Mouse (Mus musculus) adrenal gland, adult 2 months (tissue): Measurements from ENCODE around the gene 1700008O03Rik. TPM values are rescaled to one million over a fixed set of nuclear protein-coding genes. Genes with fewer than 3 reads are reported as not detected.

ENCODE experiments used
- DNase-seq: peaks from one replicate; pipeline ENCODE4 v3.0.0; 2021
- long read RNA-seq: library from polyadenylated mRNA; stranded (forward); transcript quantifications from one replicate; pipeline ENCODE4 v2.0.0, GENCODE M21; 2021
- polyA plus RNA-seq: library from polyadenylated mRNA; depleted of rRNA; stranded (reverse); fragments of >200 nt; gene quantifications from 2 replicates; pipeline ENCODE4 v1.2.3, GENCODE M21; 2012; rRNA removed
- total RNA-seq, 2 experiments: library from RNA; stranded (reverse); gene quantifications; 2 replicates each; pipeline ENCODE4 v1.2.3; 2021

The 1700008O03Rik gene
- 1 to 10 TPM in 1 of 2 experiments, under 1 TPM in 1; 0.66 to 1.2 TPM for total RNA-seq
- 1.6 and 2.3 TPM in 2 replicates for polyA plus RNA-seq
- long read RNA-seq, partial matches to known transcripts: 0 of 1 reads
- long read RNA-seq, other reads (novel, unspliced or antisense): 1 of 1 reads

DNA sequence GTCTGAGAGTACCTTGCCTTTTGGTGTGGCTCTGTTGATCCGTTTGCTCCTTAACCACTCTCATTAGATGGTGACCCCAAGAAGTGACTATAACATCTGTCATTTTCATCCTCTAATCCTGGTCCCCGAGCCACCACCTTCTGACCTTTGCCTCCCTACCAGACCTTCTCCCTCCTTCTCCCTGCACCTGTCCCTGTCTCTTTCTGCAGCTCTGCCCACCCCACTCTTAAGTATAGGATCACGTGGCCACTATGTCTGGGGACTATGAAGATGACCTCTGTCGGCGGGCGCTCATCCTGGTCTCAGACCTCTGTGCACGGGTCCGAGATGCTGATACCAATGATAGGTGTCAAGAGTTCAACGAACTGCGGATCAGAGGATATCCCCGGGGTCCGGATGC is at the start of gene 1700008O03Rik:
1700008O03Rik (minus strand) TSS at position 101 of the 400 bp plus-strand sequence.
- no peak for DNase-seq

DNA sequence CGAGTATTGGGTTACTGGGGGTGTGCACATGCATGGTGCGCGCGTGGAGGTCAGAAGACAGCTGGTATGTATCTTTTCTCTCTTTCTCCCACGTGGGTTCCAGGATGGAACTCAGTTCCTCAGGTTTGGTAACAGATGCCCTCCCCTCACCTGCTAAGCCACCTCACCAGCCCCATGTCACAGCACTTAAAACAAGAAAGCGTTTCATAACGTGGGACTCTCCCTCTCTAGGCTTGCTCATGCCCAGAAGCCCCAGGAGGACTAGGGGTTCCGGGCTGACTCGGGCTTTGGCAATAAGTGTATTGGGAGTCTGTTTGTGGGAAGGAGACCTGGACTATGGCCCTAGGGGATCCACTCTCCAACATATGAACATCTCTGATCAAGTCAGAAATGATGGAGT is 48.5 kb upstream of the 1700008O03Rik start:
- no peak for DNase-seq

DNA sequence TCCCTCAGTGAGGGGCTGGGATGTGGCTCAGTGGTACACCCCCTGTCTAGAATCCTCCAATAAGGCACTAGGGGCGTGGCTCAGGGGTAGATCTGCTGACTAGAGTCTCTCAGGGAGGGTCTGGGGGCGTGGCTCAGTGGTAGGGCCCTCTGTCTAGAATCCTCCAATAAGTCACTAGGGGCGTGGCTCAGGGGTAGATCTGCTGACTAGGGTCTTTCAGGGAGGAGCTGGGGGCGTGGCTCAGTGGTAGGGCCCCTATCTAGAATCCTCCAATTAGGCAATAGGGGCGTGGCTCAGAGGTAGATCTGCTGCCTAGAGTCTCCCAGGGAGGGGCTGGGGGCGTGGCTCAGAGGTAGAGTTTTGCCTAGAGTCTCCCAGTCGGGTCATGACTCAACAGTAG is 47.8 kb upstream of the 1700008O03Rik start:
- no peak for DNase-seq

DNA sequence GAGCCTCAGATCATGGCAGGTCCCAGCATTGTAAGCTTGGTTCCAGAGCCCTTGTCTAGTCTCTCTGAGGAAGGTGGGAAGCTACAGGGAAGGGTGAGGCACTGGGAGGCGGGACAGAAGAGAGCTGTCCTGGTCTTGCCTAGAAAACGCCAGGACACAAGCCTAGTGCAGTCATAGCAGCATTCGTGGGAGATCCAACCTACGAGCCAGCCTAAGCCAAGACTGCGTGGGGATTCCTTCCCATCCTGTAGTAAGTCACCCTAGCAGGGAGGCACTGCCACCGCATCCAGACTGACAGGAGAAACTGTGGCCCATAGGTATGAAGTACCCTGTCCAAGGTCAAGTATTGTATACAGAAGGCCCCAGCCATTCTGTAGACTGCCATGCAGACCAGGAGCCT is 46.9 kb upstream of the 1700008O03Rik start:
- DNase-seq: no peak

DNA sequence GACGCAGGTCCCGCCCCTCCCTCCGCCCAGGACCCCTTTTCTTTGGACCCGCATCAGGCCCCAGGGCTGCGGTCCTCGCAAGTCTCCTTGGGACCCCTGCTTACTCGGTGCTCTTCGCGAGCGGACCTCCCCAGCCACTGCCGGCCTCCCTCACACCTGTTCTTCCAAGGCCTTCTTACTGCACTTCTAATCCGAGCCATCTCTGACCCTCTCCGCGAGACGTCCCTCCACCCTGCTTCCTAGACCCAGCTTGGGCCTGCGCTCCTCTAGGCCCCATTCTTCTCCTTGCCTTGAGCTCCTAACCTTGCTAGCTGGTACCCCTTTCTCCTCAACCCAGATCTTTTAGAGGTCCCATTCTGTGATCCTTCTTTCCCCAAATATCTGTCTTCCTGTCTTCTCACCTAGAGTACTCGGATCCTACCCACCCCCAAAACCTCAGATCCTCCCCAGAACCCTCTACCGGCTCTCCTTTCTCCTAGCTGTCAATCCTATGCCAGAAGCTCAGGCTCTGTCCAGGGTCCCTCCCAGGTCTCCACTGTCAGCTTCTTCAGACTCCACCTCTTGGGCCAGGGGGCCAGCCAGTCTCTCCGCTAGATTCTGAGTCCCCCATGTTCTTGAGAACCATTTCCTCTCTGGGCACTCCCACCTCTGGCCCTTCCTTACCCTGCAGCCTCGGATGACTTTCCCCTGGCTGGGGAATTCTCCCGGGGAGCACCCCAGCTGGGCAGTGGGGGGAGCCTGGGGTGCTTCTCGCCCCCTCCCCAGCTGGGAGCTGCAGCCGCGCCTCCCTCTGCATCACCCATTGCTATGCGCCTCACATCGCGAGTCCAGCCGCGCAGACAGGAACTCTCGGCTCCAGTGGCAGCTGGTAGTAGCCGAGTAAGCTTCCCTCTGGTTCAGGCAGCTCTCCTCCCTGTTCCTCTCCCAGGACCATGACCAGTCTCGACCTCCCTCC is 44.2 kb upstream of the 1700008O03Rik start:
- no peak for DNase-seq

DNA sequence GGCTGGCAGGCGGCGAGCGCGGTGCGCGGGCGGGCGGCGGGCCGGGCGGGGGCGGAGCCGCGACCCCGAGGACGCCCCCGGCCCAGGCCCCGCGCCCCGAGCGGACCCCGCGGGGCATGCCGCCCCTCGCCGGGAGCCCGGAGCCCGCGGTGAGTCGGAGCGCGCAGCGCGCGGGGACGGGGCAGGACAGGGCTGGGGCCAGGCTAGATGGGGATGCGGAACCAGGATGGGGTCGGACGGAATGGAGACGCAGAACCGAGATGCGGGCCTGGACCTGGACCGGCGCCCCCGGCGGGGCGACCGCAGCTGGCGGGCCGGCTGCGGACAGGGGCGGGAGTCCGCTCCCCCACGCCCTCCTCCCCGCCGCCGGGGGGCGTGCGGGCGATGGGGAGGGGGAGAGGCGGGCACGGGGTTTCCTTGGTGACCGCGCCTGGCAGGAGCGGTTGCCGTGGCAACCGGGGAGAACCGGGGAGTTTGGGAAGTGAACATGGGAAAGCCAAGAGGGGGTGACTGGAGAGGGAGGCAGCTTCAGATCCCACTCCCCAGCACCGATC is 43.4 kb upstream of the 1700008O03Rik start, which contains the start of gene Lrrc4b:
Lrrc4b (plus strand) TSS at position 51 of the 554 bp plus-strand sequence.
- no peak for DNase-seq

DNA sequence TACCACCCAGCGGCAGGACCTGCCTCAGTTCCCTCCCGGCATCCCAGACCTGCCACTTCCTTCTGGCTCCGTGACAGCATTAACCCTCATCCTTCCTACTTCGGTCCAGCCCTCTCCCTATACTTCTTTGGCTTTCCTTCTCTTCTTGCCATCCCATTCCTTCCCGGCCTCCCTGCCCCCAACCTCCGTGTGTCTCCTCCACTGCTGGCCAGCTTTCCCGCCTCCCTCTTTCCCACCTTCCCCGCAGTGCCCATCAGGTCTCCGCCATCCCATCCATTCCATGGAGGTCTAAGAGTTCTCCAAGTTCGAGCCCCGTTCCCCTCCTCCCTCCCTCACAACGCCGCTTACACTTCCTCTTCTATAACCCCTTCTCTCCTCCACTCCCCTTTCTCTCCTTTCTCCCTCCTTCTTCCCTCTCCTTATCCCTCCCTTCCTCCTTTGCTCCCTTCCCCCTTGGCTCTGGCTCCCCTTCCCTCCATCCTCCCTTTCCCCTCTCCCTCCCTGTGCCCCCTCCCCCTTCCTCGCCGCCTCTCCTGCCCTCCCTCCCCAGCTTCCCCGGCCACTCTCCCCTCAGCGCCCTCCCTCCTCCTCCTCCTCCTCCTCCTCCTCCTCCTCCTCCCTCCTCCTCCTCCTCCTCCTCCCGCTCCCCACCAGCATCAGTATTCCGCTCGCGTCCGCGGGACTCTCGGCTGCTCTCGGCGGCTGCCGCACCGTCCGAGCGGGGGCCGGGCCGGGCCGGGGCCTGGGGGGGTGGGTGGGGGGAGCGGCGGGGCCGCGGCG is 42.7 kb upstream of the 1700008O03Rik start:
- DNase-seq: no peak

DNA sequence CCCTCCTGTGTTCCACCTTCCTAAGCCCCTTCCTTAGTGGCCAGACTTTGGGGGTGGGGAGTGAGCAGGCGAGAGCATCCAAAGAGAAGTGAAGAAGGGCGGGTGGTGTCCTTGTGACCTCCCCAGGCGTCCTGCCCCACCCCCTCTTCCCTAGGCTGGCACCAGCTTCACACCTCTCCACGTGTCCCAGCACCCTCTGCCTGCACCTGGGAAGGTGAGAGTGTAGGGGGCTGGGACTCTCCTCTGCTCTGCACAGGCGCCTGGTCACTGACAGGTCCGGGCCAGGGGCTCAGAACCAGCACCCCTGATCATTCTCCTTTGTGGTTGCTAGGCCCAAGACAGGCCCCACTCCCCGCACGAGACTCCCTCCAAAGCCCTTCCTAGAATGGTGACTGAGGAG is 42.0 kb upstream of the 1700008O03Rik start:
- no peak for DNase-seq

DNA sequence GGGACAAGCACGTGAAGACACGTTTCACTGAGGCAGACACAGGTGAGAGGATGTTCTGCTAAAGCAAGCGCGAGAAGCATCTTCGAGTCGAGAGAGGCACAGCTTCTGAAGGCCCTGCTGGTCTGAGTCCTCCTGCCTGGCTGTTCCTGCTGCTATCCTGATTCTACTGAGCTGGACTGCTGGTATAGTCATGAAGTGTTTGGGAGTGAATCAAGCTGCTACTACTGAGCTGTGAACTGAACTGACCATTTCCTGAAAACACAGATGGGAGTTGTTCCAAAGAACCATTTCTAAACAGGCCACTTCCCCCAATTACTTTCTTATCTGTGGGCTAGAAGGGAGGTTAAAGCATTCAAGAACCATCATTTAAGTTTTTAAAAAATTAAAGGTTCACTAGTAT is 27.7 kb upstream of the 1700008O03Rik start:
- no peak for DNase-seq

DNA sequence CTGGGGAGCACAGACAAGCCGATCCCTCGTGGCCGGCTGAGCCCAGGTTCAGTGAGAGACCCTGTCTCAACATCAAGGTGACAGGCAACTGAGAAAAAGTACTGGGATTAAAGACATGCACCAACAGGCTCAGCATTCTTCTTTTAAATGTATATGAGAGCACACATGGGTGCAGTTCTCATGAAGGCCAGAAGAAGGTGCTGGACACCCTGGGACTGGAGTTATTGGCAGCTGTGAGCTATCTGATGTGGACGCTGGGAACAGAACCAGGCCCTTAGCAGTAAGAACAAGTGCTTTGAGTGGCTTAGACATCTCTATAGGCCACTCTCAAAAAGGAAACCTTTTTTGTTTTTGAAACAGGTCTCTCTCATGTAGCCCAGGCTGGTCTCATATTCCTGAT is 25.5 kb upstream of the 1700008O03Rik start:
- no peak for DNase-seq

DNA sequence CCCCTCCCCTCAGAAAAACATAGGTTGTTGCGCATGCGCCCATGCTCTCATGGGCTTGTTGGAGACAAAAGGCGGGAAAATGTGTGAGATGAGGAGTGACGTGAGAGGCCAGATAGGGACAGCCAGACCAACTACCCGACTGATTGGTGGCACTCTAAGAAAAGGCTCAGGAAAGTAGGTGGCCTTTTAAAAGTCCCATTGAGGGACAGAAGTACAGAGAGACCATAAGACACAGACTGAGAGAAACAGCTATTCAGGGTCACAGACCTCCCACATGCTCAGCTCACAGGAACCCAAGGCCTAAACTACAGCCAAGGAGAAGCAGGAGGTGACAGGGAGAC is 20.4 kb upstream of the 1700008O03Rik start:
- no peak for DNase-seq

DNA sequence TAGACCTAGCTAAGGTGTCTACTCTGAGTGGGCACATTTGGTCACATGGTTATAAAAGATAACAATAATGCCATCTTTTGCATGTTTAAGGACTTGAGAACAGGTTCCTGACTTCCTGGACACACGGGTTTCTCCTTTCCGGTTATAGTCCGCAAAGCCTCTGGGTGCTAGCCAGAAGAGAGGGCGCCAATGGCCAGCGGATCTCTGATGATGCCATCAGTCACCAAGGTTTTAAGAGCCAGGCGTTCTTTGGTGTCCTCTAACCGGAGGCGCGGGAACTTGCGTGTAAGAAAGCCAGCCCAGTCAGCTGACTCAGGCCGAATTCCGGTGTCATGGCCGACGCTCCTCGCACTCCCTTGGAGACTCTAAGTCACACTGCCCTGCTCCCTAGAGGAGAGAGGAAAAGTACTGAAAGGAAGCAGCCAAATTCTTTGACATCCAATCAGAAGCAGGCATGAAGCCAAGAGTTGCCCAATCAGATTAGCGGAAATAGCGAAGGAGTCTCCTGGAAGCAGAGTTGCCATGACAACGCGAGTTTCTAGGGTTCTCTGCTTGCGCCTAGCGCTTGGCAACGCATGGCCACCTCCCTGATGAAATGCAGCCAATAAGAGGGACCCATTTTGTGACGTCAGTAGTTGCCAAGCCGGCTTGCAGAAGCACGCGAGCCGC is 19.9 kb upstream of the 1700008O03Rik start:
- peak; percentile 89 for DNase-seq

DNA sequence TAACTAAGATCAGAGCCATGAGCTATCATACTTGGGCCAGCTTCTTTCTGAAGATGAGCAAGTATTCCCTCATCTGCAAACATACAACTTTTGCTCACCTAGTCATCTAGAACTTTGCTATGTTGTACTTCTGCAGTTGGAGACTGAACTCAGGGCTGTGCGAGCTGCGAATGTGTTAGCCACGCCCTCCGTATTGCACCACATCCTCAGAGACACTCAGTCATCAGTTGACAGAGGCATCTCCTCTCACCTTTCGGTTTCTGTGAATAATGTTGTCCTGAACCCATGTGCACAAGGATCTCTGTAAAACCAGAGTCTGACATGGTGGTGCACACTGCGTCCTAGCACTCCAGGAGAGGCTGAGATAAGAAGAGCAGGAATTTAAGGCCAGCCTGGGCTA is 16.1 kb upstream of the 1700008O03Rik start:
- no peak for DNase-seq

DNA sequence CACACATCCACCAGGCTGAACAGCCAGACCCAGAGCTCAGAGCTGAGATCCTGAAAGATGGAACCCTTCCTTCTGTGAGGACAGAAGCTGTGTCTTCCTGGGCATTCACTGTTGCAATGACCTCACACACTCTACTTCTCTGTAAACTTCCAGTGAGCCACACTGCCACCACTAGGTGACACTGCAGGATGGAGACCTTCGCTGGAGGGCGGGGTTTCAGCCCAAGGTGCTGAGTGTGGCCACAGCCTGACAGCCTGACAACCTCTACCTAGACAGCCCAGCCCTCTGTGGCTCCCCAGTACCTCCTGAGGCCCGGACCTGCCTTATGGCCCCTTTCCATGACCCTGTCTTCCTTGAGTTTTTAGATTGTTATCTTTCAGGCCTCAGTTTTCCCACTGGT is 12.9 kb upstream of the 1700008O03Rik start:
- peak; percentile 46 for DNase-seq

DNA sequence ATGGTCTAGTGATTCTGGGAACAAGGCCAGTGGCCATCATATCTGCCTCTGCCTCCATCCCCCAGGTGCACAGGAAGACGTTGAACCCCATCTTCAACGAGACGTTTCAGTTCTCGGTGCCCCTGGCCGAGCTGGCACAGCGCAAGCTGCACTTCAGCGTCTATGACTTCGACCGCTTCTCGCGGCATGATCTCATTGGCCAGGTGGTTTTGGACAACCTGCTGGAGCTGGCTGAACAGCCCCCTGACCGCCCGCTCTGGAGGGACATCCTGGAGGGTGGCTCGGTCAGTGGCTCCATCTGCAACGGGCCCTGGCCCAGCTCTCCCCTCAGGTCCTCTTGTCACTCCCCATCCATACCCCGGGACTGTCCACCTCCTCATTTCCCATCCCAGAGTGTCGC is 7.7 kb upstream of the 1700008O03Rik start:
- no peak for DNase-seq

DNA sequence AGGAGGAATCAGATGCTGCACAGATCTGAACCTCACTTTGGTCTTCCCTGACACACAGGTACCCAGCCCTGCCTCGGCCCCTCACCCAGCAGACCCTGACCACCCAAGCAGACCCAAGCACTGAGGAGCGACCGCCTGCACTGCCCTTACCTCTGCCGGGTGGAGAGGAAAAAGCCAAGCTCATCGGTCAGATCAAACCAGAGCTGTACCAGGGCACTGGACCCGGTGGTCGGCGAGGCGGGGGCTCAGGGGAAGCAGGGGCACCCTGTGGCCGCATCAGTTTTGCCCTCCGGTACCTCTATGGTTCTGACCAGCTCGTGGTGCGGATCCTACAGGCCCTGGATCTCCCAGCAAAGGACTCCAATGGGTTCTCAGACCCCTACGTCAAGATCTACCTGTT is 6.7 kb upstream of the 1700008O03Rik start:
- DNase-seq: no peak

DNA sequence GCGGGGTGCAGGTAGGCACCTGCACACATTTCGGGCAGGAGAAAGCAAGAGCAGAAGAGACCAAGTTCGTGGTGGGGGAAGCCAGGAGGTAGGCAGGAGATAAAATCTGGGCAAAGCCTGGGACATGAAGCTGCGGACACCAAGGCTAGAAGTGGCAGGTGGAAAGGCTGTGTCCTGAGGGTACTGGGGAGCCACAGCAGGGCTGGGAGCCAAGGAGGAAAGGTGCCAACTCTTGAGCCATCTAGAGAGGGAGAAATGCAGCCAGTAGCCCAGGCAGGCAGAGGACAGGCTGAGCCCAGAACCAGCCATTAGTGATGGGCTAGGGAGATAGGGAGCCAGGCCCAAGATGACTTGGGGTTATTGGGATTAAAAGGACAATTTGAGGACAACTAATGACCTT is 6.2 kb upstream of the 1700008O03Rik start:
- no peak for DNase-seq

DNA sequence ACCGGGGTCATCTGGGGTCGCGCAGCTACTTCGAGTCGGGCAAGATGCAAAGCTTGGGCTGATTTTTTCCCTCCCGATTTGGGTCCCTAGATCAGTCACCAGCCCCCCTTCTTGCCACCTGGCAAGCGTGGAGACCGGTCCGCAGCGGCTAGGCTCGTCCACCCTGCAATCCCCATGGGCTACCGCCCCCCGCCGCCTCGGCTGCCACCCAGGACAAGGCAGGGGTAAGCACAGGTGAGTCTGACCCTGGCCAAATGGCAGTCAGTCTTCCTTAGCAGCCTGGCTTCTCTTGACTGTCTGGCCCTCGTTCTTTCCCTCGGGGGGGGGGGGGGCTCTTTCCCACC is 932 bp downstream of the 1700008O03Rik start:
- DNase-seq: no peak

DNA sequence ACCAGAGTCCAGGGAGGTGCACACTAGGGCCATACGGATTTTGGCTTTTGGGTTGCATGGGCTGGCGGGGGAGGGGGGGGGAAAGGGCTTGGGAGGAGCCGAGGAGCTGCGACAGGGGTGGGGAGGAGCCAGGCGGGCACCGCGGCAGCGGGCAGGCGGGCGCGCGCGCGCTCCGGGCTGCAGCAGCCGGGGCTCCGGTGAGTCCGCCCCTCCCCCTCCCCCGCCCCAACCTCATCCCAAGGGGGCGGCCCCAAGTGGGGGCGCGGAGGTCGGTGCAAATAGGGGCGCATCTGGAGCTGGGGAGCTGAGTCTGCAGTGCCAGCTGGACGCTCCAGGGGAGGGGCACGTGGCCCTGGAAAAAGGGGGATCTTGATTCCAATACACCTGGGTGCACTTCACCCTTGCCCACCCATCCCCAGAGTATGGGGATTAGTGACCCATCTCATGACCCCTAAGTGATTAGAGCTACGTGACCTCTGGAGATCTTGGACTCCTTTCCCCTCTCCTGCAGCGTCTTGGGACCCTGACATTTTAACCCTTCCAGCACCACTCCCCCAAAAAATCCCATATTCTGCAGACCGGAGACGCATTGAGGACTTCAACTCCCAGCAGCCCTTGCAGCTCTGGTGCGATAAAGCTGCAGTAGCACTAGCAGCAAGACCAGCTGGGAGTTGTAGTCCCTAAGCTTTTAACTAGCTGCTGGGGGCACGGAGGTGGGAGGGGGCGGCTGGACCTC is 1.5 kb downstream of the 1700008O03Rik start, which contains the start of gene Syt3:
Syt3 (plus strand) TSS at position 123 of the 736 bp plus-strand sequence.
- DNase-seq: peak; percentile 79

DNA sequence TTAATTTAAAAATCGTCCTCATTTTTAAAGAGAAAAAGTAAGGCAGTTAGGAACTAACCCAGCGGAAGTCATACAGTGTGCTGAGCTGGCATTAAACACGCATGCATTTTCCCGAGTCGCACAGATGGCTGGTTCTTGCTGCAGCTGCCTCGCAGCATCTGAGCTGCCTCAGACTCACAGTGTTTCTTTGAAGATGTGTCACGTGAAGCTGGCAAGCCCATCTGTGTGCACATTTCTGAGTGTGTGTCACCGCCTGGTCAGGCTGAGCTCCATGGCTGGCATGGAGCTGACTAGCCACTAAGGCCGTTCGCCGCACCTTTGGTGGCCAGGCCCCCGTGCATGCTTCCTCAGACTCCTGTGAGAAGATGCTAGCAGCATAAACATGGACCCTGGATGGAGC is 3.1 kb downstream of the 1700008O03Rik start:
- no peak for DNase-seq

DNA sequence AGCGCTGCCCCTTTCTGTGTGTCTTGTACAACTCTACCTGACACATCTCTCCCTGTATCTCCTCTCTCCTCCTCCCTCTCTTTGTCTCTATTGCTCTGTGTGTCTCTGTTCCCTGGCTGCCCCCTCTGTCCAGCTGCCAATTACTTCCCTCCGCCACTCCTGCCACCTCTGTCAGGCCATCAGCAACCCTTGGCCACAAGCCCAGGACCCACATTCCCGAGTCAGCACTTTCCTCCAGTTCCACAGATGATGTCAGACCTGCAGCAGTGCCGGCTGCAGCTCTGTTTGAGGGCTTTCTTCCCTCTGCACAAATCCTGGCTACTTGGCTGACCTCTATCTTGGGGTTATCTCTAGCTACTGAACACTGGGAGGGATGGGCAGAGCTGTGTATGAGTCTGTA is 7.3 kb downstream of the 1700008O03Rik start:
- DNase-seq: peak; percentile 55
